Mouse (Mus musculus) heart, embryonic 12.5 days (tissue): ENCODE results near the gene Tsr1. TPM values are rescaled to one million over a fixed set of nuclear protein-coding genes. Genes with fewer than 3 reads are reported as not detected.

ENCODE experiments used
- ATAC-seq: fragments of 200-750 bp; cut with Nextera tagmentation; 2 replicates; pipeline ENCODE4 v1.8.0; 2017; ENCODE audit warnings: moderate TSS enrichment, moderate library complexity; ENCODE audit not compliant: insufficient number of reproducible peaks, low FRiP score
- H3K27ac ChIP-seq: fragments of 300-500 bp; sonication (generic); 2 replicates; pipeline ENCODE4 v1.5.1; 2016; ENCODE audit warnings: mild to moderate bottlenecking, moderate library complexity; ENCODE audit not compliant: poor library complexity, severe bottlenecking
- H3K27me3 ChIP-seq: fragments of 300-500 bp; sonication (generic); replicated peaks from 2 replicates; pipeline ENCODE4 v1.6.1; 2016; ENCODE audit warnings: mild to moderate bottlenecking, moderate library complexity
- H3K36me3 ChIP-seq: fragments of 300-500 bp; sonication (generic); 2 replicates; pipeline ENCODE4 v1.6.1; 2016; ENCODE audit warnings: mild to moderate bottlenecking, moderate library complexity
- H3K4me1 ChIP-seq: fragments of 300-500 bp; sonication (generic); replicated peaks from 2 replicates; pipeline ENCODE4 v1.6.1; 2016; ENCODE audit warnings: mild to moderate bottlenecking
- H3K4me2 ChIP-seq: fragments of 300-500 bp; sonication (generic); 2 replicates; pipeline ENCODE4 v1.6.1; 2016; ENCODE audit warnings: mild to moderate bottlenecking, moderate library complexity
- H3K4me3 ChIP-seq: fragments of 300-500 bp; sonication (generic); 2 replicates; pipeline ENCODE4 v1.5.1; 2016; ENCODE audit warnings: mild to moderate bottlenecking
- H3K9ac ChIP-seq: fragments of 300-500 bp; sonication (generic); 2 replicates; pipeline ENCODE4 v1.6.1; 2016; ENCODE audit warnings: mild to moderate bottlenecking, moderate library complexity
- H3K9me3 ChIP-seq: fragments of 300-500 bp; sonication (generic); replicated peaks from 2 replicates; pipeline ENCODE4 v1.6.1; 2016; ENCODE audit warnings: mild to moderate bottlenecking, moderate library complexity
- WGBS: fragments of 180-500 bp; shearing (Covaris S2); methylation state at CpG from one replicate; pipeline ENCODE4 v1.1.7; 2016; 5-methylcytosine and 5-hydroxymethylcytosine counted together
- polyA plus RNA-seq: library from polyadenylated mRNA; unstranded; fragments of >200 nt; fragmentation: Nextera tagmentation; extraction: Ambion mirVana; gene quantifications from 2 replicates; pipeline ENCODE4 v1.2.1, GENCODE M21; 2016

The Tsr1 gene
- polyA plus RNA-seq, 1 experiment from 2014 or later: 31.6 TPM

- no peak for ATAC-seq
- Histone ChIP-seq H3K4me3 (peak overlapping the region; percentile 79), H3K27ac (peak overlapping the region; percentile 83), H3K9me3 (no peaks in the 10 kb centered on the region), H3K9ac (peak overlapping the region; percentile 84), H3K36me3 (peaks cover 39% of the 10 kb centered on the region), H3K27me3 (no peaks in the 10 kb centered on the region), H3K4me2 (peak overlapping the region; percentile 96), H3K4me1 (peaks cover 12% of the 10 kb centered on the region)
- 1% methylated on average over 7 of the region's 7 CpGs for WGBS
Measured at GRCm38 (mm10) chr11:74898517-74898827, 601 bp downstream of the Tsr1 start.

- WGBS: 85% methylated on average over 6 of the region's 6 CpGs
- Histone ChIP-seq H3K27me3 (no peaks in the 10 kb centered on the region), H3K27ac (no peak overlapping the region), H3K4me2 (no peak overlapping the region), H3K4me3 (no peak overlapping the region), H3K9ac (no peak overlapping the region), H3K4me1 (peaks cover 12% of the 10 kb centered on the region), H3K9me3 (no peaks in the 10 kb centered on the region), H3K36me3 (peaks cover 67% of the 10 kb centered on the region)
- ATAC-seq: no peak
Measured at GRCm38 (mm10) chr11:74901555-74901954, 3.7 kb downstream of the Tsr1 start.

GRCm38 (mm10) chr11:74902416-74902815 is 4.5 kb downstream of the Tsr1 start:
- no peak for ATAC-seq
- Histone ChIP-seq H3K9me3 (no peaks in the 10 kb centered on the region), H3K4me2 (no peak overlapping the region), H3K4me3 (no peak overlapping the region), H3K9ac (no peak overlapping the region), H3K27ac (no peak overlapping the region), H3K36me3 (peaks cover 76% of the 10 kb centered on the region), H3K4me1 (peaks cover 12% of the 10 kb centered on the region), H3K27me3 (no peaks in the 10 kb centered on the region)
- 91% methylated on average over 5 of the region's 5 CpGs for WGBS

- WGBS: 92% methylated on average over 6 of the region's 6 CpGs
- Histone ChIP-seq H3K9me3 (no peaks in the 10 kb centered on the region), H3K27me3 (no peaks in the 10 kb centered on the region), H3K9ac (no peak overlapping the region), H3K4me3 (no peak overlapping the region), H3K36me3 (peaks cover 70% of the 10 kb centered on the region), H3K4me2 (no peak overlapping the region), H3K27ac (no peak overlapping the region), H3K4me1 (no peaks in the 10 kb centered on the region)
- no peak for ATAC-seq
Measured at GRCm38 (mm10) chr11:74907850-74908249, 10.0 kb downstream of the Tsr1 start.

GRCm38 (mm10) chr11:74908618-74909399 is 10.9 kb downstream of the Tsr1 start:
- Histone ChIP-seq H3K4me3 (no peak overlapping the region), H3K9me3 (no peaks in the 10 kb centered on the region), H3K4me1 (no peaks in the 10 kb centered on the region), H3K4me2 (no peak overlapping the region), H3K9ac (no peak overlapping the region), H3K27ac (no peak overlapping the region), H3K27me3 (no peaks in the 10 kb centered on the region), H3K36me3 (peaks cover 61% of the 10 kb centered on the region)
- 81% methylated on average over 12 of the region's 12 CpGs for WGBS
- no peak for ATAC-seq

GRCm38 (mm10) chr11:74909978-74910377 is 12.1 kb downstream of the Tsr1 start:
- Histone ChIP-seq H3K9me3 (no peaks in the 10 kb centered on the region), H3K4me2 (no peak overlapping the region), H3K27ac (no peak overlapping the region), H3K4me1 (no peaks in the 10 kb centered on the region), H3K36me3 (peaks cover 51% of the 10 kb centered on the region), H3K9ac (no peak overlapping the region), H3K27me3 (no peaks in the 10 kb centered on the region), H3K4me3 (no peak overlapping the region)
- no peak for ATAC-seq
- 90% methylated on average over 4 of the region's 4 CpGs for WGBS

GRCm38 (mm10) chr11:74912492-74912891 is 14.6 kb downstream of the Tsr1 start:
- H3K4me3 ChIP-seq: no peak overlapping the region
- H3K27me3 ChIP-seq: no peaks in the 10 kb centered on the region
- H3K4me2 ChIP-seq: no peak overlapping the region
- H3K4me1 ChIP-seq: peaks cover 7% of the 10 kb centered on the region
- no peak overlapping the region for H3K27ac ChIP-seq
- no peak overlapping the region for H3K9ac ChIP-seq
- WGBS: 85% methylated on average over 3 of the region's 3 CpGs
- H3K9me3 ChIP-seq: no peaks in the 10 kb centered on the region
- peaks cover 30% of the 10 kb centered on the region for H3K36me3 ChIP-seq
- ATAC-seq: no peak

- Histone ChIP-seq H3K9me3 (no peaks in the 10 kb centered on the region), H3K4me2 (no peak overlapping the region), H3K4me1 (peaks cover 9% of the 10 kb centered on the region), H3K4me3 (no peak overlapping the region), H3K9ac (no peak overlapping the region), H3K27ac (no peak overlapping the region), H3K27me3 (no peaks in the 10 kb centered on the region), H3K36me3 (peaks cover 18% of the 10 kb centered on the region)
- WGBS: 79% methylated on average over 6 of the region's 6 CpGs
- no peak for ATAC-seq
Measured at GRCm38 (mm10) chr11:74919249-74919648, 21.4 kb downstream of the Tsr1 start.

GRCm38 (mm10) chr11:74924149-74924548 is 26.3 kb downstream of the Tsr1 start:
- H3K4me2 ChIP-seq: peak overlapping the region; percentile 80; the same call in 1 of the 2 replicates
- H3K27me3 ChIP-seq: no peaks in the 10 kb centered on the region
- peaks cover 3% of the 10 kb centered on the region for H3K36me3 ChIP-seq
- H3K27ac ChIP-seq: no peak overlapping the region
- peaks cover 18% of the 10 kb centered on the region for H3K4me1 ChIP-seq
- no peaks in the 10 kb centered on the region for H3K9me3 ChIP-seq
- no peak for ATAC-seq
- H3K9ac ChIP-seq: no peak overlapping the region
- no peak overlapping the region for H3K4me3 ChIP-seq
- 59% methylated on average over 4 of the region's 4 CpGs for WGBS

GRCm38 (mm10) chr11:74925577-74926387 is 27.9 kb downstream of the Tsr1 start, which contains the start of the genes Smg6 and Srr:
Gene Smg6 (plus strand): TSS chr11:74925823.
Gene Srr (minus strand): TSS chr11:74925948.
- H3K4me1 ChIP-seq: peaks cover 18% of the 10 kb centered on the region
- H3K4me2 ChIP-seq: peak within 1 kb of the TSS; percentile 80
- no peaks in the 10 kb centered on the region for H3K9me3 ChIP-seq
- H3K9ac ChIP-seq: peak within 1 kb of the TSS; percentile 92
- peak within 1 kb of the TSS; percentile 88 for H3K4me3 ChIP-seq
- under 1% methylated on average over 76 of the region's 88 CpGs for whole genome bisulfite sequencing
- no peaks in the 10 kb centered on the region for H3K27me3 ChIP-seq
- peak; percentile 97 for ATAC-seq
- H3K36me3 ChIP-seq: peaks cover 13% of the 10 kb centered on the region
- H3K27ac ChIP-seq: peak within 1 kb of the TSS; percentile 99

- Histone ChIP-seq H3K9me3 (no peaks in the 10 kb centered on the region), H3K4me1 (peaks cover 18% of the 10 kb centered on the region), H3K9ac (peak overlapping the region; percentile 92), H3K4me2 (peak overlapping the region; percentile 80), H3K36me3 (peaks cover 17% of the 10 kb centered on the region), H3K4me3 (peak overlapping the region; percentile 88), H3K27ac (peak overlapping the region; percentile 99), H3K27me3 (no peaks in the 10 kb centered on the region)
- WGBS: 3% methylated on average over 11 of the region's 11 CpGs
- no peak; the same call in none of the 2 replicates for ATAC-seq
Measured at GRCm38 (mm10) chr11:74926388-74927005, 28.6 kb downstream of the Tsr1 start.
